Mouse (Mus musculus): Measurements from ENCODE around the gene Zkscan8. TPM values are rescaled to one million over a fixed set of nuclear protein-coding genes. Genes with fewer than 3 reads are reported as not detected.

Zkscan8 gene
- total RNA-seq, 2 experiments from 2014 or later = 4.0 to 6.2 TPM

Other genes with a start within 250 kb of the Zkscan8 start
- not detected for gene Gpx5, start 238.4 kb downstream of the Zkscan8 start, total RNA-seq (2021)
- gene Gpx6, start 219.0 kb downstream of the Zkscan8 start, total RNA-seq (2021) = not detected
- gene Olfr1367, start 184.2 kb downstream of the Zkscan8 start, total RNA-seq (2021) = not detected
- gene Zscan12, start 168.3 kb downstream of the Zkscan8 start, total RNA-seq (2021) = 1 to 10 TPM; 4.7 to 6.7 TPM
- gene Zkscan3, start 128.4 kb downstream of the Zkscan8 start, total RNA-seq (2021) = 10 to 100 TPM; 14.7 to 14.9 TPM
- gene Pgbd1, start 90.1 kb downstream of the Zkscan8 start, total RNA-seq (2021) = under 1 TPM; 0.20 to 0.36 TPM
- gene Zscan26, start 77.4 kb downstream of the Zkscan8 start, total RNA-seq (2021) = 10 to 100 TPM in 1 of 2 experiments, 1 to 10 TPM in 1; 8.8 to 11.9 TPM
- gene Nkapl, start 62.6 kb downstream of the Zkscan8 start, total RNA-seq (2021) = under 1 TPM in 1 of 2 experiments, not detected in 1; 0.17 TPM
- under 1 TPM; 0.25 to 0.43 TPM for gene Zkscan4, start 52.2 kb downstream of the Zkscan8 start, total RNA-seq (2021)
- not detected for gene Gm10065, start 51.7 kb downstream of the Zkscan8 start, total RNA-seq (2021)
- gene AK157302, start 35.9 kb downstream of the Zkscan8 start, total RNA-seq (2021) = 10 to 100 TPM; 21.6 to 22.8 TPM
- 100 to 1,000 TPM; 119 to 122 TPM for gene Gm11273, start 29.7 kb downstream of the Zkscan8 start, total RNA-seq (2021)
- not detected for gene Olfr1366, start 11.7 kb upstream of the Zkscan8 start, total RNA-seq (2021)
- not detected for gene Olfr1535, start 28.8 kb upstream of the Zkscan8 start, total RNA-seq (2021)
- not detected for gene Olfr1364, start 50.6 kb upstream of the Zkscan8 start, total RNA-seq (2021)
- gene Olfr1362, start 82.9 kb upstream of the Zkscan8 start, total RNA-seq (2021) = not detected
- not detected for gene Olfr11, start 111.4 kb upstream of the Zkscan8 start, total RNA-seq (2021)
- not detected for gene Olfr1361, start 132.3 kb upstream of the Zkscan8 start, total RNA-seq (2021)
- gene Olfr1360, start 146.3 kb upstream of the Zkscan8 start, total RNA-seq (2021) = not detected
- gene Olfr1359, start 167.0 kb upstream of the Zkscan8 start, total RNA-seq (2021) = not detected
- 10 to 100 TPM; 10.7 to 18.2 TPM for gene Hist1h2bl, start 185.0 kb upstream of the Zkscan8 start, total RNA-seq (2021)
- gene Hist1h2ai, start 185.3 kb upstream of the Zkscan8 start, total RNA-seq (2021) = 1 to 10 TPM; 3.3 to 8.8 TPM
- 10 to 100 TPM; 12.6 to 15.0 TPM for gene Hist1h3h, start 186.5 kb upstream of the Zkscan8 start, total RNA-seq (2021)
- gene Hist1h2bm, start 190.9 kb upstream of the Zkscan8 start, total RNA-seq (2021) = 1 to 10 TPM; 2.0 to 3.5 TPM
- 1 to 10 TPM; 2.0 to 3.2 TPM for gene Hist1h4j, start 203.9 kb upstream of the Zkscan8 start, total RNA-seq (2021)
- gene Hist1h4k, start 219.4 kb upstream of the Zkscan8 start, total RNA-seq (2021) = 10 to 100 TPM; 27.0 to 38.7 TPM
- gene Hist1h2ak, start 222.7 kb upstream of the Zkscan8 start, total RNA-seq (2021) = 1 to 10 TPM; 2.1 to 4.8 TPM
- 1 to 10 TPM; 6.9 to 9.3 TPM for gene Hist1h2bn, start 223.0 kb upstream of the Zkscan8 start, total RNA-seq (2021)
- 1 to 10 TPM; 4.7 to 6.6 TPM for gene Hist1h1b, start 249.5 kb upstream of the Zkscan8 start, total RNA-seq (2021)

All from gastrocnemius, postnatal 36 days (tissue).